Mouse (Mus musculus) neural tube, embryonic 13.5 days (tissue): ENCODE measurements around the gene Bace2. TPM values are rescaled to one million over a fixed set of nuclear protein-coding genes. Genes with fewer than 3 reads are reported as not detected.

Experiments
- ATAC-seq: fragments of 200-750 bp; cut with Nextera tagmentation; 2 replicates; pipeline ENCODE4 v1.8.0; 2017; ENCODE audit warnings: low read depth, mild to moderate bottlenecking, moderate TSS enrichment, moderate library complexity
- H3K27ac ChIP-seq: fragments of 300-500 bp; sonication (generic); replicated peaks from 2 replicates; pipeline ENCODE4 v1.5.1; 2015; ENCODE audit warnings: moderate library complexity, mild to moderate bottlenecking, inconsistent platforms
- H3K27me3 ChIP-seq: fragments of 300-500 bp; sonication (generic); 2 replicates; pipeline ENCODE4 v1.6.1; 2015; ENCODE audit warnings: mild to moderate bottlenecking, inconsistent platforms
- H3K36me3 ChIP-seq: fragments of 300-500 bp; sonication (generic); 2 replicates; pipeline ENCODE4 v1.6.1; 2015; ENCODE audit warnings: mild to moderate bottlenecking, inconsistent platforms
- H3K4me1 ChIP-seq: fragments of 300-500 bp; sonication (generic); replicated peaks from 2 replicates; pipeline ENCODE4 v1.6.1; 2015; ENCODE audit warnings: inconsistent platforms
- H3K4me2 ChIP-seq: fragments of 300-500 bp; sonication (generic); 2 replicates; pipeline ENCODE4 v1.6.1; 2015; ENCODE audit warnings: inconsistent platforms, mild to moderate bottlenecking, moderate library complexity
- H3K4me3 ChIP-seq: fragments of 300-500 bp; sonication (generic); 2 replicates; pipeline ENCODE4 v1.5.1; 2015; ENCODE audit warnings: mild to moderate bottlenecking, inconsistent platforms
- H3K9ac ChIP-seq: fragments of 300-500 bp; sonication (generic); 2 replicates; pipeline ENCODE4 v1.6.1; 2015; ENCODE audit warnings: moderate library complexity, mild to moderate bottlenecking, inconsistent platforms
- H3K9me3 ChIP-seq: fragments of 300-500 bp; sonication (generic); 2 replicates; pipeline ENCODE4 v1.6.1; 2016; ENCODE audit warnings: inconsistent platforms
- WGBS: fragments of 180-500 bp; shearing (Covaris S2); methylation state at CpG from one replicate; pipeline ENCODE4 v1.1.7; 2015; 5-methylcytosine and 5-hydroxymethylcytosine counted together
- polyA plus RNA-seq: library from polyadenylated mRNA; unstranded; fragments of >200 nt; fragmentation: Nextera tagmentation; extraction: Ambion mirVana; gene quantifications from 2 replicates; pipeline ENCODE4 v1.2.1, GENCODE M21; 2015

Gene Bace2
- polyA plus RNA-seq, 1 experiment from 2014 or later = 6.0 TPM

GRCm38 (mm10) chr16:97447386-97447785, 90.8 kb downstream of the Bace2 start:
- ATAC-seq = no peak
- Histone ChIP-seq H3K9me3 (no peaks in the 10 kb centered on the region), H3K4me2 (no peak overlapping the region), H3K27ac (no peak overlapping the region), H3K9ac (no peak overlapping the region), H3K4me3 (no peak overlapping the region), H3K4me1 (no peaks in the 10 kb centered on the region), H3K27me3 (no peaks in the 10 kb centered on the region), H3K36me3 (no peaks in the 10 kb centered on the region)

GRCm38 (mm10) chr16:97459831-97460230, 103.3 kb downstream of the Bace2 start:
- H3K4me1 ChIP-seq = peaks cover 5% of the 10 kb centered on the region
- no peak overlapping the region for H3K4me2 ChIP-seq
- ATAC-seq = no peak
- H3K9me3 ChIP-seq = 0 out of 2 replicates have a peak, but pooled peaks cover 4% of the 10 kb centered on the region
- no peak overlapping the region for H3K9ac ChIP-seq
- H3K27ac ChIP-seq = no peak overlapping the region
- H3K36me3 ChIP-seq = no peaks in the 10 kb centered on the region
- 89% methylated on average over 1 of the region's 1 CpGs for WGBS
- H3K27me3 ChIP-seq = no peaks in the 10 kb centered on the region
- H3K4me3 ChIP-seq = no peak overlapping the region

GRCm38 (mm10) chr16:97461271-97461670, 104.7 kb downstream of the Bace2 start:
- no peaks in the 10 kb centered on the region for H3K36me3 ChIP-seq
- H3K27me3 ChIP-seq = no peaks in the 10 kb centered on the region
- H3K9me3 ChIP-seq = 0 out of 2 replicates have a peak, but pooled peaks cover 4% of the 10 kb centered on the region
- peaks cover 5% of the 10 kb centered on the region for H3K4me1 ChIP-seq
- no peak overlapping the region for H3K27ac ChIP-seq
- H3K4me3 ChIP-seq = no peak overlapping the region
- ATAC-seq = no peak
- no peak overlapping the region for H3K4me2 ChIP-seq
- WGBS = 81% methylated on average over 2 of the region's 2 CpGs
- H3K9ac ChIP-seq = no peak overlapping the region

- WGBS = 32% methylated on average over 4 of the region's 4 CpGs
- H3K4me2 ChIP-seq = no peak within 1 kb of the TSS
- H3K27ac ChIP-seq = no peak within 1 kb of the TSS
- no peaks in the 10 kb centered on the region for H3K36me3 ChIP-seq
- ATAC-seq = no peak
- no peak within 1 kb of the TSS for H3K4me3 ChIP-seq
- H3K4me1 ChIP-seq = peaks cover 5% of the 10 kb centered on the region
- H3K27me3 ChIP-seq = no peaks in the 10 kb centered on the region
- H3K9me3 ChIP-seq = no peaks in the 10 kb centered on the region
- H3K9ac ChIP-seq = no peak within 1 kb of the TSS
Measured at GRCm38 (mm10) chr16:97462481-97463181, 106.1 kb downstream of the Bace2 start, which contains the start of gene Mx1. Gene Mx1 (minus strand): TSS chr16:97462907.

GRCm38 (mm10) chr16:97466182-97466957, 109.8 kb downstream of the Bace2 start:
- Histone ChIP-seq H3K9ac (no peak overlapping the region), H3K9me3 (no peaks in the 10 kb centered on the region), H3K4me2 (no peak overlapping the region), H3K4me3 (no peak overlapping the region), H3K27ac (no peak overlapping the region), H3K27me3 (no peaks in the 10 kb centered on the region), H3K36me3 (no peaks in the 10 kb centered on the region), H3K4me1 (peaks cover 5% of the 10 kb centered on the region)
- no peak for ATAC-seq
- 54% methylated on average over 4 of the region's 4 CpGs for WGBS

GRCm38 (mm10) chr16:97467472-97467871, 110.9 kb downstream of the Bace2 start:
- H3K9ac ChIP-seq = no peak overlapping the region
- H3K27me3 ChIP-seq = no peaks in the 10 kb centered on the region
- no peaks in the 10 kb centered on the region for H3K9me3 ChIP-seq
- H3K4me2 ChIP-seq = no peak overlapping the region
- no peaks in the 10 kb centered on the region for H3K36me3 ChIP-seq
- H3K4me3 ChIP-seq = no peak overlapping the region
- no peak for ATAC-seq
- H3K27ac ChIP-seq = no peak overlapping the region
- 89% methylated on average over 3 of the region's 3 CpGs for WGBS
- peaks cover 5% of the 10 kb centered on the region for H3K4me1 ChIP-seq

- Histone ChIP-seq H3K36me3 (no peaks in the 10 kb centered on the region), H3K4me3 (no peak overlapping the region), H3K9me3 (no peaks in the 10 kb centered on the region), H3K4me2 (no peak overlapping the region), H3K9ac (no peak overlapping the region), H3K27me3 (no peaks in the 10 kb centered on the region), H3K4me1 (no peaks in the 10 kb centered on the region), H3K27ac (no peak overlapping the region)
- WGBS = 89% methylated on average over 4 of the region's 4 CpGs
- ATAC-seq = no peak
Measured at GRCm38 (mm10) chr16:97467993-97468791, 111.7 kb downstream of the Bace2 start.

- no peak overlapping the region for H3K4me2 ChIP-seq
- H3K27ac ChIP-seq = no peak overlapping the region
- WGBS = 83% methylated on average over 2 of the region's 2 CpGs
- H3K4me3 ChIP-seq = no peak overlapping the region
- no peaks in the 10 kb centered on the region for H3K9me3 ChIP-seq
- H3K27me3 ChIP-seq = no peaks in the 10 kb centered on the region
- H3K9ac ChIP-seq = no peak overlapping the region
- ATAC-seq = no peak
- H3K4me1 ChIP-seq = no peaks in the 10 kb centered on the region
- H3K36me3 ChIP-seq = no peaks in the 10 kb centered on the region
Measured at GRCm38 (mm10) chr16:97474671-97475070, 118.1 kb downstream of the Bace2 start.

GRCm38 (mm10) chr16:97475581-97475980, 119.0 kb downstream of the Bace2 start:
- no peak overlapping the region for H3K9ac ChIP-seq
- no peaks in the 10 kb centered on the region for H3K27me3 ChIP-seq
- no peak overlapping the region for H3K4me3 ChIP-seq
- H3K9me3 ChIP-seq = no peaks in the 10 kb centered on the region
- WGBS = 94% methylated on average over 3 of the region's 3 CpGs
- ATAC-seq = no peak
- H3K4me1 ChIP-seq = no peaks in the 10 kb centered on the region
- H3K36me3 ChIP-seq = no peaks in the 10 kb centered on the region
- H3K4me2 ChIP-seq = no peak overlapping the region
- no peak overlapping the region for H3K27ac ChIP-seq

- no peak overlapping the region for H3K9ac ChIP-seq
- WGBS = 89% methylated on average over 1 of the region's 1 CpGs
- H3K4me2 ChIP-seq = no peak overlapping the region
- H3K9me3 ChIP-seq = no peaks in the 10 kb centered on the region
- no peak overlapping the region for H3K4me3 ChIP-seq
- H3K27me3 ChIP-seq = no peaks in the 10 kb centered on the region
- H3K27ac ChIP-seq = no peak overlapping the region
- H3K4me1 ChIP-seq = no peaks in the 10 kb centered on the region
- no peaks in the 10 kb centered on the region for H3K36me3 ChIP-seq
- ATAC-seq = no peak
Measured at GRCm38 (mm10) chr16:97476524-97476923, 120.0 kb downstream of the Bace2 start.

GRCm38 (mm10) chr16:97478655-97479054, 122.1 kb downstream of the Bace2 start:
- H3K36me3 ChIP-seq = no peaks in the 10 kb centered on the region
- no peaks in the 10 kb centered on the region for H3K9me3 ChIP-seq
- H3K4me3 ChIP-seq = no peak overlapping the region
- H3K4me2 ChIP-seq = no peak overlapping the region
- H3K27me3 ChIP-seq = no peaks in the 10 kb centered on the region
- H3K27ac ChIP-seq = no peak overlapping the region
- no peak overlapping the region for H3K9ac ChIP-seq
- no peaks in the 10 kb centered on the region for H3K4me1 ChIP-seq
- WGBS = 77% methylated on average over 2 of the region's 2 CpGs
- no peak for ATAC-seq

GRCm38 (mm10) chr16:97492369-97492768, 135.8 kb downstream of the Bace2 start:
- H3K4me1 ChIP-seq = no peaks in the 10 kb centered on the region
- no peaks in the 10 kb centered on the region for H3K36me3 ChIP-seq
- H3K4me2 ChIP-seq = no peak overlapping the region
- no peaks in the 10 kb centered on the region for H3K27me3 ChIP-seq
- WGBS = 73% methylated on average over 1 of the region's 1 CpGs
- H3K9ac ChIP-seq = no peak overlapping the region
- no peak overlapping the region for H3K27ac ChIP-seq
- no peak for ATAC-seq
- no peak overlapping the region for H3K4me3 ChIP-seq
- H3K9me3 ChIP-seq = no peaks in the 10 kb centered on the region
